Comparison of ENCODE assay signal across 8 mouse cellular contexts in the genomic region with DNA sequence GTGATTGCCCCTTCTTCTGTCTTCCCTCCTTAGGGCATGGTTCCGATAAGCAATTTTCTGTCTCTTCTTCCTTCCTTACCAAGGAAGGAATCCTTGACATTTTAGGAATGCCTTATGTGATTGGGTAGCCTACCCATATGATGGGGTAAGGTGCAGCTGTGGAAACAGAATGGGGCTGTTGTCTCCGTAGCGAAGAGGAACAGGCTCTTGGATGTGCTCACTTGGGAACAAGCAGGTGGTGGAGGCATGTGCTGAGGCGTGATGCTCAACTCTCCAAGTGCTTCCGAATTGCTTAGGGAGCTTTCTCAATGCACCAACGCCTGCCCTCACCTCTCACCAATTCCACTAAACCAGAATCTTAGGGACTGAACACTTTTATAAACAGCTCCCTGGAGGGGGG.
"Had no signal": no experiment of that assay in that cellular context is flagged by ENCODE, and none has a peak within 500 bp of the region (broad histone marks: within the 10 kb centered on the region; RNA-seq: fewer than 3 reads in every experiment).

No protein-coding gene starts in this region.

- DNase-seq: kidney, adult 18-20 months; kidney, postnatal 25 days; liver, postnatal 0 days; lung, embryonic 14.5 days; retina, postnatal 1 day; right cerebral cortex, postnatal 25 days; spleen, adult 18-20 months; thymus, postnatal 4 days had no signal
